Mouse (Mus musculus) kidney, adult 2 months (tissue): Measurements from ENCODE around the gene Plcd3.

Source experiments
- CTCF ChIP-seq: fragments of 200-500 bp; conservative IDR thresholded peaks from 2 replicates; pipeline ENCODE4 v1.5.1; 2011; ENCODE audit warnings: low read depth, mild to moderate bottlenecking, control low read depth, low read length, moderate library complexity, mixed read lengths; ENCODE audit not compliant: insufficient read depth, insufficient read length
- POLR2A ChIP-seq: fragments of 200-500 bp; IDR thresholded peaks from one replicate; pipeline ENCODE4 v1.6.1; 2011; ENCODE audit warnings: low read depth, low read length, control low read depth

GRCm38 (mm10) chr11:103113771-103114170 is 12.3 kb upstream of the Plcd3 start:
- TF ChIP-seq CTCF (no peak), POLR2A (no peak)
